In genomic region chr5:144546423-144546995, GRCm38 (mm10) we compare ENCODE assay signal across 9 mouse cellular contexts. TPM values are rescaled to one million over a fixed set of nuclear protein-coding genes. Genes with fewer than 3 reads are reported as not detected.
DNase-seq lines count a peak whose midpoint lies in the region; ATAC-seq and TF ChIP-seq lines count a peak whose summit lies in the region.
"Had no signal": no experiment of that assay in that cellular context is flagged by ENCODE, and none has a peak within 500 bp of the region (broad histone marks: within the 10 kb centered on the region; RNA-seq: fewer than 3 reads in every experiment).

No protein-coding gene starts in this region.

- no peaks in the 10 kb centered on the region for H3K36me3 ChIP-seq in kidney, embryonic 14.5 days (ENCODE audit: control insufficient read depth, insufficient read depth, low read length)
- H3K36me3 ChIP-seq in hindbrain, postnatal 0 days (ENCODE audit: insufficient read depth, low read length) = no peaks in the 10 kb centered on the region
- H3K36me3 ChIP-seq in neural tube, embryonic 14.5 days (ENCODE audit: control insufficient read depth, insufficient read depth, low read length) = no peaks in the 10 kb centered on the region

- ATAC-seq in kidney, embryonic 14.5 days (ENCODE audit: low FRiP score, low TSS enrichment) = no peak
- ATAC-seq in hindbrain, postnatal 0 days = no peak
- no peak for ATAC-seq in neural tube, embryonic 14.5 days (ENCODE audit: low read depth)

- H3K9me3 ChIP-seq in kidney, embryonic 14.5 days (ENCODE audit: control insufficient read depth, low read length) = no peaks in the 10 kb centered on the region
- H3K9me3 ChIP-seq in hindbrain, postnatal 0 days (ENCODE audit: low read length) = no peaks in the 10 kb centered on the region
- no peaks in the 10 kb centered on the region for H3K9me3 ChIP-seq in neural tube, embryonic 14.5 days (ENCODE audit: control insufficient read depth, low read length)

- WGBS in kidney, embryonic 14.5 days = 3% methylated on average over 33 of the region's 34 CpGs
- WGBS in hindbrain, postnatal 0 days = 4% methylated on average over 31 of the region's 34 CpGs
- 4% methylated on average over 33 of the region's 34 CpGs for WGBS in neural tube, embryonic 14.5 days

- H3K4me3 ChIP-seq in kidney, embryonic 14.5 days (ENCODE audit: low read length) = peak overlapping the region; percentile 34
- peak overlapping the region; percentile 40 for H3K4me3 ChIP-seq in hindbrain, postnatal 0 days (ENCODE audit: low read length)
- peak overlapping the region; percentile 50 for H3K4me3 ChIP-seq in neural tube, embryonic 14.5 days (ENCODE audit: low read depth, low read length)

- TF ChIP-seq CTCF in hindbrain, postnatal 0 days (IDR thresholded peaks at IDR 0.05; ENCODE audit: low read depth) = no peak

- H3K27me3 ChIP-seq in kidney, embryonic 14.5 days (ENCODE audit: control insufficient read depth, insufficient read depth, low read length) = peaks cover 60% of the 10 kb centered on the region
- H3K27me3 ChIP-seq in hindbrain, postnatal 0 days (ENCODE audit: insufficient read depth, low read length) = peaks cover 10% of the 10 kb centered on the region
- 0 out of 2 replicates have a peak, but pooled peaks cover 7% of the 10 kb centered on the region for H3K27me3 ChIP-seq in neural tube, embryonic 14.5 days (ENCODE audit: control insufficient read depth, insufficient read depth, low read length)

- peak overlapping the region; percentile 46 for H3K4me2 ChIP-seq in kidney, embryonic 14.5 days (replicated peaks; ENCODE audit: low read depth, low read length)
- H3K4me2 ChIP-seq in hindbrain, postnatal 0 days (ENCODE audit: low read depth, low read length) = peak overlapping the region; percentile 56
- H3K4me2 ChIP-seq in neural tube, embryonic 14.5 days (ENCODE audit: low read depth, low read length) = peak overlapping the region; percentile 58

- peak overlapping the region; percentile 31; the same call in 1 of the 2 replicates for H3K9ac ChIP-seq in kidney, embryonic 14.5 days (ENCODE audit: low read depth, low read length)
- H3K9ac ChIP-seq in hindbrain, postnatal 0 days (replicated peaks; ENCODE audit: low read length) = peak overlapping the region; percentile 35
- peak overlapping the region; percentile 60 for H3K9ac ChIP-seq in neural tube, embryonic 14.5 days (replicated peaks; ENCODE audit: low read depth, low read length)

- no peak overlapping the region for H3K27ac ChIP-seq in kidney, embryonic 14.5 days (ENCODE audit: low read depth, low read length)
- H3K27ac ChIP-seq in hindbrain, postnatal 0 days = no peak overlapping the region
- H3K27ac ChIP-seq in neural tube, embryonic 14.5 days (ENCODE audit: low read depth, low read length) = 0 out of 2 replicates have a peak overlapping the region, but pooled peaks have one; percentile 22

- no peaks in the 10 kb centered on the region for H3K4me1 ChIP-seq in kidney, embryonic 14.5 days (ENCODE audit: control insufficient read depth, insufficient read depth, low read length)
- no peaks in the 10 kb centered on the region for H3K4me1 ChIP-seq in hindbrain, postnatal 0 days (ENCODE audit: insufficient read depth, low read length)
- H3K4me1 ChIP-seq in neural tube, embryonic 14.5 days (ENCODE audit: control insufficient read depth, insufficient read depth, low read length) = peaks cover 19% of the 10 kb centered on the region

- no peak for DNase-seq in kidney, postnatal 25 days
- peak; percentile 49 for DNase-seq in embryo, embryonic 9.5 days (ENCODE audit: extremely low spot score)
- DNase-seq in hindbrain, postnatal 0 days (ENCODE audit: low spot score) = no peak
- no peak for DNase-seq in layer of hippocampus, postnatal 36 days
- no peak for DNase-seq in thymus, postnatal 25 days
- DNase-seq in cerebellum, adult 8-10 months = no peak

RNA-seq across cellular contexts. Expression of gene Nptx2, which starts 0.8 kb away (rescaled TPM):
- 0.59 and 0.80 TPM in 2 replicates for polyA plus RNA-seq in kidney, embryonic 14.5 days (2014; fragmentation: Nextera tagmentation; extraction: Ambion mirVana)
- total RNA-seq in hindbrain, postnatal 0 days (2014; rRNA removed) = 36.1 and 38.2 TPM in 2 replicates
- polyA plus RNA-seq in hindbrain, postnatal 0 days (2015; fragmentation: Nextera tagmentation; extraction: Ambion mirVana) = 7.6 and 7.8 TPM in 2 replicates
- 16.7 and 18.1 TPM in 2 replicates for polyA plus RNA-seq in neural tube, embryonic 14.5 days (2014; fragmentation: Nextera tagmentation; extraction: Ambion mirVana)
- total RNA-seq in layer of hippocampus, postnatal 36 days (2021) = 10 to 100 TPM; 44.0 to 52.2 TPM
- total RNA-seq: MEL had no signal
